Mouse (Mus musculus): ENCODE measurements at regions not wholly inside any gene's neighbourhood (a gene's known extent, or its start where the extent isn't known, plus 50 kb on each side); places are given as distances from the start of the nearest gene placed in this dataset.

- TF ChIP-seq POLR2A (IDR thresholded peaks at IDR 0.05; ENCODE audit: borderline replicate concordance, insufficient read depth, low read length) (no peak), CTCF (IDR thresholded peaks at IDR 0.05; ENCODE audit: borderline replicate concordance, insufficient read depth, low read depth, low read length) (no peak)
Measured at GRCm38 (mm10) chr9:82609946-82610345, 219.4 kb upstream of the Irak1bp1 start.

All from cerebellum, adult 2 months (tissue).